Mouse (Mus musculus) embryonic fibroblast, embryonic 13.5 days (primary cell): ENCODE measurements at regions not wholly inside any gene's neighbourhood (a gene's known extent, or its start where the extent isn't known, plus 50 kb on each side); places are given as distances from the start of the nearest gene placed in this dataset.

ENCODE experiments used
- H3K27ac ChIP-seq: 2 replicates; pipeline ENCODE4 v1.5.1; 2012; ENCODE audit warnings: low read length, control low read depth, inconsistent platforms; ENCODE audit not compliant: insufficient read depth
- H3K4me1 ChIP-seq: 2 replicates; pipeline ENCODE4 v1.6.1; 2011; ENCODE audit warnings: low read length; ENCODE audit not compliant: control insufficient read depth, insufficient read depth
- H3K4me3 ChIP-seq: 2 replicates; pipeline ENCODE4 v1.5.1; 2011; ENCODE audit warnings: mild to moderate bottlenecking, control low read depth, low read length; ENCODE audit not compliant: insufficient read depth
- CTCF ChIP-seq: IDR thresholded peaks from 2 replicates; pipeline ENCODE4 v1.5.1; 2011; ENCODE audit warnings: mild to moderate bottlenecking, control low read depth, low read length, moderate library complexity, borderline replicate concordance; ENCODE audit not compliant: insufficient read depth
- POLR2A ChIP-seq: IDR thresholded peaks from 2 replicates; pipeline ENCODE4 v1.6.1; 2011; ENCODE audit warnings: low read depth, mild to moderate bottlenecking, control low read depth, low read length, moderate library complexity

- Histone ChIP-seq H3K27ac (no peak overlapping the region), H3K4me1 (no peaks in the 10 kb centered on the region), H3K4me3 (no peak overlapping the region)
- TF ChIP-seq POLR2A = no peak
- no peak for TF ChIP-seq CTCF
Observed at GRCm38 (mm10) chr3:103483762-103484161, 91.3 kb upstream of the Syt6 start.

GRCm38 (mm10) chr3:103489786-103490185 is 85.2 kb upstream of the Syt6 start:
- TF ChIP-seq POLR2A = no peak
- TF ChIP-seq CTCF = no peak
- no peak overlapping the region for H3K4me3 ChIP-seq
- no peaks in the 10 kb centered on the region for H3K4me1 ChIP-seq
- H3K27ac ChIP-seq = no peak overlapping the region

DNA sequence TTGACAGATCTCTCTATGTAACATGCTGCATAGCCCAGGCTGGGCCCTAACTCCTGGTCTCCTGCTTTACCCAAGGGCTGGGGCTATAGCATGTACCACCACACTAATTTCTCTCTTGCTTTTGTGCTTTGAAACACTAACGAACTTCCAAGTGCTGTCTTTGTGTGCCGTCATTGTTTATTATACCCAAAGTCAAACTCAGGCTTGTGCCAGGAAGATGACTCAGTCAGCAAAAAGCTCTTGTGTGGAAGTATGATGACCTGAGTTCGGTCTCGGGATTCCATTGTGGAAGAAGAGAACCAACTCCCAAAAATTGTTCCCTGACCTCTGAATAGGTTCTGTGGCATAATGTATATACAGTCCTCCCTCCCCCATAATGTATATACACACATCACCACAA is 84.1 kb upstream of the Syt6 start:
- Histone ChIP-seq H3K4me1 (no peaks in the 10 kb centered on the region), H3K4me3 (no peak overlapping the region), H3K27ac (no peak overlapping the region)
- no peak for TF ChIP-seq POLR2A
- no peak for TF ChIP-seq CTCF

DNA sequence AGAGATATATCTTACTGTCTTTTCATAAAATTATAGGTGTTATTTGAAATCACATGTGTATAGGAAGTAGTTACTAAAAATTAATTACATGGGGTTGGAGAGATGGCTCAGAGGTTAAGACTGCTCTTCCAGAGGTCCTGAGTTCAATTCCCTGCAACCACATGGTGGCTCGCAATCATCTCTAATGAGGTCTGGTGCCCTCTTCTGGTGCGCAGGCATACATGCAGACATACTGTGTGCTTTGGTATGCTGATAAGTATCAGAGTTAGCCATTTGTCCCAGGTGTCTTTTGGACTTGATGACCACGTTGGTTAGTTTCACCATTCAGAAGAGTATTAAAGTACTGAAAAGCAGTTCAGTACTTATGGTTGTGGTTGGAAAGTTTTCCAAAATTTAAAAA is 82.8 kb upstream of the Syt6 start:
- no peaks in the 10 kb centered on the region for H3K4me1 ChIP-seq
- no peak overlapping the region for H3K4me3 ChIP-seq
- H3K27ac ChIP-seq = no peak overlapping the region
- TF ChIP-seq CTCF = no peak
- TF ChIP-seq POLR2A = no peak

- Histone ChIP-seq H3K27ac (no peak overlapping the region), H3K4me1 (no peaks in the 10 kb centered on the region), H3K4me3 (no peak overlapping the region)
- no peak for TF ChIP-seq POLR2A
- TF ChIP-seq CTCF = no peak
Observed at GRCm38 (mm10) chr3:103493623-103494022, 81.4 kb upstream of the Syt6 start.

- no peak for TF ChIP-seq CTCF
- TF ChIP-seq POLR2A = no peak
- H3K4me1 ChIP-seq = no peaks in the 10 kb centered on the region
- H3K4me3 ChIP-seq = no peak overlapping the region
- no peak overlapping the region for H3K27ac ChIP-seq
Observed at GRCm38 (mm10) chr3:103494043-103494442, 81.0 kb upstream of the Syt6 start.

GRCm38 (mm10) chr3:103496083-103496482 is 78.9 kb upstream of the Syt6 start:
- Histone ChIP-seq H3K4me1 (no peaks in the 10 kb centered on the region), H3K4me3 (no peak overlapping the region), H3K27ac (no peak overlapping the region)
- no peak for TF ChIP-seq POLR2A
- no peak for TF ChIP-seq CTCF

DNA sequence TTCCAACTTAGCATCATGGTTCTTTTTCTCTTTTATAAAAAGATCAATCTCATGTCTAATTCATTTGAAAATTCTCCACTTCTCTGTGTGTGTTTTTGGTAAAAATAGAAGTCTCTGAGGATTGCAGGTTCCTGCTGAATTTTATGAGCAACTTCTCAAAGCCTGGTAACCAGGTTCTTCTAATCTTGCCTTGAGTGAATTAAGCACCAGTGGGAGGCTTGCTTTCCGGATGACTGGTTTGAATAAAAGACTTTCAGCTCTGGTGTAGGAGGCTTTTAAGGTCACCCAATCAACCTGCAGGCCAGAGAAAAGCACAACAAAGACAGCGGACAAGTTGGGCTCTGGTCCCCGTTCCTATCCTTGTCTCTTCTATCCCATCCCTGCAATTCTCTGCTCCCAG is 78.3 kb upstream of the Syt6 start:
- H3K4me3 ChIP-seq = no peak overlapping the region
- H3K4me1 ChIP-seq = no peaks in the 10 kb centered on the region
- H3K27ac ChIP-seq = no peak overlapping the region
- no peak for TF ChIP-seq CTCF
- TF ChIP-seq POLR2A = no peak

- TF ChIP-seq CTCF = no peak
- TF ChIP-seq POLR2A = no peak
- H3K27ac ChIP-seq = no peak overlapping the region
Observed at GRCm38 (mm10) chr3:103497696-103498095, 77.3 kb upstream of the Syt6 start.

GRCm38 (mm10) chr3:103498458-103498857 is 76.6 kb upstream of the Syt6 start:
- H3K4me3 ChIP-seq = no peak overlapping the region
- TF ChIP-seq CTCF (no peak), POLR2A (no peak)
- H3K4me1 ChIP-seq = no peaks in the 10 kb centered on the region
- H3K27ac ChIP-seq = no peak overlapping the region

More at GRCm38 (mm10) chr3:103497696-103498095, 77.3 kb upstream of the Syt6 start:
- Histone ChIP-seq H3K4me1 (no peaks in the 10 kb centered on the region), H3K4me3 (no peak overlapping the region)

GRCm38 (mm10) chr3:103499801-103500200 is 75.2 kb upstream of the Syt6 start:
- H3K4me3 ChIP-seq = no peak overlapping the region
- H3K27ac ChIP-seq = no peak overlapping the region
- no peaks in the 10 kb centered on the region for H3K4me1 ChIP-seq
- TF ChIP-seq CTCF = no peak
- TF ChIP-seq POLR2A = no peak

GRCm38 (mm10) chr3:103500366-103500765 is 74.7 kb upstream of the Syt6 start:
- TF ChIP-seq POLR2A (no peak), CTCF (no peak)
- no peaks in the 10 kb centered on the region for H3K4me1 ChIP-seq
- no peak overlapping the region for H3K27ac ChIP-seq
- H3K4me3 ChIP-seq = no peak overlapping the region
